Mouse (Mus musculus): Measurements from ENCODE around the gene Agfg2. TPM values are rescaled to one million over a fixed set of nuclear protein-coding genes. Genes with fewer than 3 reads are reported as not detected.
"Not testable (repeated sequence)": the region's sequence is repeated elsewhere in the genome, so short reads cannot be mapped to it uniquely, and the experiment has no call there.

Agfg2 gene
- polyA plus RNA-seq, 1 experiment, result 50.5 TPM

- WGBS, result 22% methylated on average over 11 of the region's 11 CpGs
- Histone ChIP-seq H3K4me3 (replicated peaks; ENCODE audit: control insufficient read depth, low read depth, low read length) (peak overlapping the region; percentile 39), H3K27ac (ENCODE audit: control insufficient read depth, insufficient read depth, low read depth, low read length, poor library complexity) (peak overlapping the region; percentile 82), H3K4me1 (ENCODE audit: control insufficient read depth, insufficient read depth, low read length) (peaks cover 3% of the 10 kb centered on the region)
- TF ChIP-seq CTCF (IDR thresholded peaks at IDR 0.05; ENCODE audit: control insufficient read depth, insufficient read depth, low read length) (no peak), POLR2A (IDR thresholded peaks at IDR 0.05; ENCODE audit: borderline replicate concordance, control insufficient read depth, low read depth, low read length) (no peak)
Observed at GRCm38 (mm10) chr5:137623937-137624530, 60.5 kb downstream of the Agfg2 start.

GRCm38 (mm10) chr5:137615347-137615746, 69.2 kb downstream of the Agfg2 start:
- Histone ChIP-seq H3K4me3 (replicated peaks; ENCODE audit: control insufficient read depth, low read depth, low read length) (no peak overlapping the region), H3K27ac (ENCODE audit: control insufficient read depth, insufficient read depth, low read depth, low read length, poor library complexity) (no peak overlapping the region), H3K4me1 (ENCODE audit: control insufficient read depth, insufficient read depth, low read length) (peaks cover 2% of the 10 kb centered on the region; the same call in 1 of the 2 replicates)
- TF ChIP-seq CTCF (IDR thresholded peaks at IDR 0.05; ENCODE audit: control insufficient read depth, insufficient read depth, low read length) (no peak), POLR2A (IDR thresholded peaks at IDR 0.05; ENCODE audit: borderline replicate concordance, control insufficient read depth, low read depth, low read length) (no peak)
- 77% methylated on average over 7 of the region's 7 CpGs for WGBS

- H3K4me3 ChIP-seq (replicated peaks; ENCODE audit: control insufficient read depth, low read depth, low read length); H3K4me1 ChIP-seq (ENCODE audit: control insufficient read depth, insufficient read depth, low read length); H3K27ac ChIP-seq (ENCODE audit: control insufficient read depth, insufficient read depth, low read depth, low read length, poor library complexity): not testable (repeated sequence)
- WGBS, result 83% methylated on average over 2 of the region's 2 CpGs
Observed at GRCm38 (mm10) chr5:137614921-137615320, 69.6 kb downstream of the Agfg2 start.

- TF ChIP-seq POLR2A (IDR thresholded peaks at IDR 0.05; ENCODE audit: borderline replicate concordance, control insufficient read depth, low read depth, low read length) (no peak), CTCF (IDR thresholded peaks at IDR 0.05; ENCODE audit: control insufficient read depth, insufficient read depth, low read length) (no peak)
- WGBS, result 82% methylated on average over 11 of the region's 11 CpGs
- Histone ChIP-seq H3K4me3 (replicated peaks; ENCODE audit: control insufficient read depth, low read depth, low read length) (no peak within 1 kb of the TSS), H3K27ac (ENCODE audit: control insufficient read depth, insufficient read depth, low read depth, low read length, poor library complexity) (no peak within 1 kb of the TSS), H3K4me1 (ENCODE audit: control insufficient read depth, insufficient read depth, low read length) (peaks cover 2% of the 10 kb centered on the region; the same call in 1 of the 2 replicates)
Observed at GRCm38 (mm10) chr5:137613550-137613949, 71.0 kb downstream of the Agfg2 start, which contains the start of gene Pcolce. Gene Pcolce (minus strand): TSS chr5:137613784.

GRCm38 (mm10) chr5:137613076-137613475, 71.5 kb downstream of the Agfg2 start:
- Histone ChIP-seq H3K27ac (ENCODE audit: control insufficient read depth, insufficient read depth, low read depth, low read length, poor library complexity) (no peak overlapping the region), H3K4me3 (replicated peaks; ENCODE audit: control insufficient read depth, low read depth, low read length) (no peak overlapping the region), H3K4me1 (ENCODE audit: control insufficient read depth, insufficient read depth, low read length) (peaks cover 2% of the 10 kb centered on the region; the same call in 1 of the 2 replicates)
- TF ChIP-seq POLR2A (IDR thresholded peaks at IDR 0.05; ENCODE audit: borderline replicate concordance, control insufficient read depth, low read depth, low read length), result no peak
- no peak for TF ChIP-seq CTCF (IDR thresholded peaks at IDR 0.05; ENCODE audit: control insufficient read depth, insufficient read depth, low read length)
- 83% methylated on average over 5 of the region's 5 CpGs for WGBS

GRCm38 (mm10) chr5:137611245-137611602, 73.3 kb downstream of the Agfg2 start:
- Histone ChIP-seq H3K4me1 (ENCODE audit: control insufficient read depth, insufficient read depth, low read length) (peaks cover 2% of the 10 kb centered on the region; the same call in 1 of the 2 replicates), H3K27ac (ENCODE audit: control insufficient read depth, insufficient read depth, low read depth, low read length, poor library complexity) (no peak overlapping the region), H3K4me3 (replicated peaks; ENCODE audit: control insufficient read depth, low read depth, low read length) (no peak overlapping the region)
- TF ChIP-seq POLR2A (IDR thresholded peaks at IDR 0.05; ENCODE audit: borderline replicate concordance, control insufficient read depth, low read depth, low read length), result no peak
- no peak for TF ChIP-seq CTCF (IDR thresholded peaks at IDR 0.05; ENCODE audit: control insufficient read depth, insufficient read depth, low read length)
- WGBS, result 47% methylated on average over 6 of the region's 6 CpGs

- 60% methylated on average over 12 of the region's 12 CpGs for WGBS
- Histone ChIP-seq H3K27ac (ENCODE audit: control insufficient read depth, insufficient read depth, low read depth, low read length, poor library complexity) (no peak overlapping the region; the same call in 1 of the 2 replicates), H3K4me1 (ENCODE audit: control insufficient read depth, insufficient read depth, low read length) (peaks cover 2% of the 10 kb centered on the region; the same call in 1 of the 2 replicates), H3K4me3 (replicated peaks; ENCODE audit: control insufficient read depth, low read depth, low read length) (no peak overlapping the region)
- TF ChIP-seq POLR2A (IDR thresholded peaks at IDR 0.05; ENCODE audit: borderline replicate concordance, control insufficient read depth, low read depth, low read length) (no peak), CTCF (IDR thresholded peaks at IDR 0.05; ENCODE audit: control insufficient read depth, insufficient read depth, low read length) (no peak)
Observed at GRCm38 (mm10) chr5:137610548-137611244, 73.8 kb downstream of the Agfg2 start.

GRCm38 (mm10) chr5:137610056-137610455, 74.5 kb downstream of the Agfg2 start:
- no peak overlapping the region for H3K4me3 ChIP-seq (replicated peaks; ENCODE audit: control insufficient read depth, low read depth, low read length)
- 81% methylated on average over 4 of the region's 4 CpGs for WGBS
- H3K27ac ChIP-seq (ENCODE audit: control insufficient read depth, insufficient read depth, low read depth, low read length, poor library complexity), result peak overlapping the region; percentile 15; the same call in 1 of the 2 replicates
- H3K4me1 ChIP-seq (ENCODE audit: control insufficient read depth, insufficient read depth, low read length), result peaks cover 2% of the 10 kb centered on the region; the same call in 1 of the 2 replicates
- TF ChIP-seq CTCF (IDR thresholded peaks at IDR 0.05; ENCODE audit: control insufficient read depth, insufficient read depth, low read length) (no peak), POLR2A (IDR thresholded peaks at IDR 0.05; ENCODE audit: borderline replicate concordance, control insufficient read depth, low read depth, low read length) (no peak)
